Mouse (Mus musculus): ENCODE data around the gene Foxo4. TPM values are rescaled to one million over a fixed set of nuclear protein-coding genes. Genes with fewer than 3 reads are reported as not detected.

Foxo4 gene
- polyA plus RNA-seq, 1 experiment from 2014 or later: 1.3 TPM

GRCm38 (mm10) chrX:101268755-101269124, 14.4 kb downstream of the Foxo4 start, which contains the start of gene Gm20489:
Gm20489 (minus strand) TSS chrX:101269023.
- ATAC-seq: no peak
- Histone ChIP-seq H3K4me2 (no peak within 1 kb of the TSS), H3K9me3 (replicated peaks) (no peaks in the 10 kb centered on the region), H3K4me3 (no peak within 1 kb of the TSS), H3K27ac (no peak within 1 kb of the TSS), H3K4me1 (no peaks in the 10 kb centered on the region), H3K36me3 (ENCODE audit: poor library complexity, severe bottlenecking) (no peaks in the 10 kb centered on the region), H3K9ac (no peak within 1 kb of the TSS), H3K27me3 (no peaks in the 10 kb centered on the region)
- 65% methylated on average over 3 of the region's 3 CpGs for WGBS

GRCm38 (mm10) chrX:101273410-101273809, 19.1 kb downstream of the Foxo4 start:
- Histone ChIP-seq H3K4me1 (peaks cover 10% of the 10 kb centered on the region; the same call in 1 of the 2 replicates), H3K27me3 (no peaks in the 10 kb centered on the region), H3K9ac (peak overlapping the region; percentile 73), H3K9me3 (replicated peaks) (no peaks in the 10 kb centered on the region), H3K4me2 (peak overlapping the region; percentile 57), H3K27ac (no peak overlapping the region), H3K36me3 (ENCODE audit: poor library complexity, severe bottlenecking) (peaks cover 16% of the 10 kb centered on the region), H3K4me3 (peak overlapping the region; percentile 56)
- WGBS: 27% methylated on average over 6 of the region's 6 CpGs
- peak; percentile 17 for ATAC-seq

GRCm38 (mm10) chrX:101273875-101274738, 19.8 kb downstream of the Foxo4 start, which contains the start of gene Med12:
Med12 (plus strand) TSS chrX:101274030.
- Histone ChIP-seq H3K36me3 (ENCODE audit: poor library complexity, severe bottlenecking) (peaks cover 22% of the 10 kb centered on the region), H3K27ac (peak within 1 kb of the TSS; percentile 51), H3K4me1 (peaks cover 10% of the 10 kb centered on the region; the same call in 1 of the 2 replicates), H3K9me3 (replicated peaks) (no peaks in the 10 kb centered on the region), H3K27me3 (no peaks in the 10 kb centered on the region), H3K4me2 (peak within 1 kb of the TSS; percentile 57), H3K9ac (peak within 1 kb of the TSS; percentile 73), H3K4me3 (peak within 1 kb of the TSS; percentile 56)
- WGBS: 14% methylated on average over 54 of the region's 54 CpGs
- peak; percentile 99 for ATAC-seq

GRCm38 (mm10) chrX:101282813-101283212, 28.5 kb downstream of the Foxo4 start:
- Histone ChIP-seq H3K36me3 (ENCODE audit: poor library complexity, severe bottlenecking) (peaks cover 77% of the 10 kb centered on the region), H3K9ac (no peak overlapping the region), H3K4me3 (no peak overlapping the region), H3K4me1 (no peaks in the 10 kb centered on the region), H3K27ac (no peak overlapping the region), H3K9me3 (replicated peaks) (no peaks in the 10 kb centered on the region), H3K27me3 (no peaks in the 10 kb centered on the region), H3K4me2 (no peak overlapping the region)
- 81% methylated on average over 6 of the region's 6 CpGs for WGBS
- ATAC-seq: no peak

GRCm38 (mm10) chrX:101285534-101285933, 31.2 kb downstream of the Foxo4 start:
- no peak overlapping the region for H3K27ac ChIP-seq
- peak; percentile 67 for ATAC-seq
- WGBS: 32% methylated on average over 6 of the region's 6 CpGs
- H3K9ac ChIP-seq: no peak overlapping the region
- H3K9me3 ChIP-seq (replicated peaks): no peaks in the 10 kb centered on the region
- no peaks in the 10 kb centered on the region for H3K4me1 ChIP-seq
- no peak overlapping the region for H3K4me3 ChIP-seq
- no peaks in the 10 kb centered on the region for H3K27me3 ChIP-seq
- no peak overlapping the region for H3K4me2 ChIP-seq
- H3K36me3 ChIP-seq (ENCODE audit: poor library complexity, severe bottlenecking): peaks cover 87% of the 10 kb centered on the region

- WGBS: 90% methylated on average over 14 of the region's 14 CpGs
- H3K9ac ChIP-seq: no peak overlapping the region
- no peaks in the 10 kb centered on the region for H3K27me3 ChIP-seq
- peaks cover 91% of the 10 kb centered on the region for H3K36me3 ChIP-seq (ENCODE audit: poor library complexity, severe bottlenecking)
- H3K4me3 ChIP-seq: no peak overlapping the region
- no peak overlapping the region for H3K4me2 ChIP-seq
- H3K4me1 ChIP-seq: no peaks in the 10 kb centered on the region
- H3K9me3 ChIP-seq (replicated peaks): no peaks in the 10 kb centered on the region
- ATAC-seq: no peak
- H3K27ac ChIP-seq: no peak overlapping the region
These were observed 31.8 kb downstream of the Foxo4 start for GRCm38 (mm10) chrX:101285953-101286670.

GRCm38 (mm10) chrX:101287543-101287942, 33.2 kb downstream of the Foxo4 start:
- no peak overlapping the region for H3K4me2 ChIP-seq
- H3K4me1 ChIP-seq: no peaks in the 10 kb centered on the region
- H3K9me3 ChIP-seq (replicated peaks): no peaks in the 10 kb centered on the region
- ATAC-seq: no peak
- no peak overlapping the region for H3K4me3 ChIP-seq
- no peak overlapping the region for H3K9ac ChIP-seq
- no peaks in the 10 kb centered on the region for H3K27me3 ChIP-seq
- H3K36me3 ChIP-seq (ENCODE audit: poor library complexity, severe bottlenecking): peaks cover 90% of the 10 kb centered on the region
- no peak overlapping the region for H3K27ac ChIP-seq
- WGBS: 95% methylated on average over 3 of the region's 3 CpGs

- Histone ChIP-seq H3K9ac (no peak overlapping the region), H3K27ac (no peak overlapping the region), H3K4me3 (no peak overlapping the region), H3K4me1 (no peaks in the 10 kb centered on the region), H3K27me3 (no peaks in the 10 kb centered on the region), H3K9me3 (replicated peaks) (no peaks in the 10 kb centered on the region), H3K4me2 (no peak overlapping the region), H3K36me3 (ENCODE audit: poor library complexity, severe bottlenecking) (peaks cover 90% of the 10 kb centered on the region)
- 98% methylated on average over 6 of the region's 6 CpGs for WGBS
- no peak for ATAC-seq
These were observed 34.1 kb downstream of the Foxo4 start for GRCm38 (mm10) chrX:101288432-101288831.

GRCm38 (mm10) chrX:101289037-101289436, 34.7 kb downstream of the Foxo4 start:
- Histone ChIP-seq H3K4me2 (no peak overlapping the region), H3K27me3 (no peaks in the 10 kb centered on the region), H3K9ac (no peak overlapping the region), H3K4me1 (no peaks in the 10 kb centered on the region), H3K27ac (no peak overlapping the region), H3K9me3 (replicated peaks) (no peaks in the 10 kb centered on the region), H3K36me3 (ENCODE audit: poor library complexity, severe bottlenecking) (peaks cover 90% of the 10 kb centered on the region), H3K4me3 (no peak overlapping the region)
- ATAC-seq: no peak
- 92% methylated on average over 7 of the region's 7 CpGs for WGBS

GRCm38 (mm10) chrX:101290111-101290510, 35.8 kb downstream of the Foxo4 start:
- ATAC-seq: no peak
- Histone ChIP-seq H3K9me3 (replicated peaks) (no peaks in the 10 kb centered on the region), H3K27ac (no peak overlapping the region), H3K36me3 (ENCODE audit: poor library complexity, severe bottlenecking) (peaks cover 85% of the 10 kb centered on the region), H3K9ac (no peak overlapping the region), H3K4me3 (no peak overlapping the region), H3K27me3 (no peaks in the 10 kb centered on the region), H3K4me2 (no peak overlapping the region), H3K4me1 (no peaks in the 10 kb centered on the region)
- 85% methylated on average over 10 of the region's 10 CpGs for WGBS

GRCm38 (mm10) chrX:101299055-101299454, 44.7 kb downstream of the Foxo4 start, which contains the start of gene Nlgn3:
Nlgn3 (plus strand) TSS chrX:101299168.
- peak; percentile 25; the same call in 1 of the 2 replicates for ATAC-seq
- Histone ChIP-seq H3K27ac (peak within 1 kb of the TSS; percentile 80), H3K4me2 (peak within 1 kb of the TSS; percentile 60), H3K4me1 (peaks cover 31% of the 10 kb centered on the region), H3K36me3 (ENCODE audit: poor library complexity, severe bottlenecking) (peaks cover 23% of the 10 kb centered on the region), H3K27me3 (no peaks in the 10 kb centered on the region), H3K4me3 (peak within 1 kb of the TSS; percentile 52), H3K9me3 (replicated peaks) (no peaks in the 10 kb centered on the region), H3K9ac (peak within 1 kb of the TSS; percentile 78)
- WGBS: 33% methylated on average over 1 of the region's 24 CpGs
